Mouse (Mus musculus): Measurements from ENCODE around the gene Tbxas1. TPM values are rescaled to one million over a fixed set of nuclear protein-coding genes. Genes with fewer than 3 reads are reported as not detected.
A peak's percentile ranks its signal among the peaks of the same experiment; 100 is the strongest.

The Tbxas1 gene
- polyA plus RNA-seq, 1 experiment from 2014 or later, result 1.4 TPM

DNA sequence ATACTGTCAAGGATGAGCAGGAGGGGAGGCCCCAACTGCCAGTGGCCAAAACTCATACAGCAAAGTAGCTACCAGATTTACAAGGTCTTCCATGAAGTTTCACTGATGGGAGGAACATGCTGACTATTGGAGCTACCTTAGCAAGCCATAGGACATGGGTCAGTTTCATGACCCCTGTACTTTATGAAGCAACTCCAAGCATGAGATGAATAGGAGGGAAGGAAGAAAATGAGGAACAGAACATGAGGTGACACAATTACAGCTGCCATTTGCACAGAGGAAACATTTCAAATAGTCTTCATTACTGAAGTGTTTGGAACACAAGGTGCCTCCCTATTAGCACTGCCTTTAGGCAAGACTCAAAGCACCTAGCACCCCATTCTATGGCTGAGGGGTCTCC is 9.4 kb upstream of the Tbxas1 start:
- Histone ChIP-seq H3K4me1 (peaks cover 51% of the 10 kb centered on the region), H3K36me3 (peaks cover 3% of the 10 kb centered on the region), H3K4me3 (no peak overlapping the region), H3K27me3 (ENCODE audit: insufficient read depth, poor library complexity, severe bottlenecking) (no peaks in the 10 kb centered on the region), H3K9me3 (no peaks in the 10 kb centered on the region), H3K27ac (no peak overlapping the region)
- DNase-seq (ENCODE audit: low spot score), result no peak

- Histone ChIP-seq H3K9me3 (no peaks in the 10 kb centered on the region), H3K27me3 (ENCODE audit: insufficient read depth, poor library complexity, severe bottlenecking) (no peaks in the 10 kb centered on the region), H3K27ac (no peak overlapping the region), H3K4me1 (peaks cover 50% of the 10 kb centered on the region), H3K4me3 (no peak overlapping the region), H3K36me3 (peaks cover 3% of the 10 kb centered on the region)
- no peak for DNase-seq (ENCODE audit: low spot score)
- WGBS, result 80% methylated on average over 1 of the region's 1 CpGs
These were observed 8.8 kb upstream of the Tbxas1 start for GRCm38 (mm10) chr6:38866357-38866756.

GRCm38 (mm10) chr6:38866761-38867160 is 8.4 kb upstream of the Tbxas1 start:
- Histone ChIP-seq H3K4me1 (peaks cover 54% of the 10 kb centered on the region), H3K9me3 (no peaks in the 10 kb centered on the region), H3K4me3 (no peak overlapping the region), H3K27ac (peak overlapping the region; percentile 18; the same call in 1 of the 2 replicates), H3K27me3 (ENCODE audit: insufficient read depth, poor library complexity, severe bottlenecking) (no peaks in the 10 kb centered on the region), H3K36me3 (peaks cover 3% of the 10 kb centered on the region)
- WGBS, result 70% methylated on average over 2 of the region's 2 CpGs
- DNase-seq (ENCODE audit: low spot score), result no peak

DNA sequence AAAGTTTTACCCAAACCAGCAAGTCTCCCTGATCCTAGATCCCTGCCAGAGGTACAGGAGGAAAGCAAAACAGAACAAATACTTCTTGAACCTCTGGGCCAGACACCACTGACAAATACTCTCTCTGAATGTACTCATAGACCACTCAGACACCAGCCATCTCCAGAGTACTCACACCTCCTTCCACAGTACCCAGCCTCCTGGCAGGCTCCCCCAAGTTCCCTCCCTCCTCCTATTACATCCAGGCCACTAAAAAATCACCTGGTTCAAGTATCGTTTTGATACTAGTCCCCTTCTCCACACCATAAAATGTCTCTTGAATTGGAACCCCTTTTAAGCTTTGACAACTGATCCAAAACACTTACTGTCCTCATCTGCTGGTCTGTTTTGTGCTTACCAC is 7.9 kb upstream of the Tbxas1 start:
- Histone ChIP-seq H3K27ac (peak overlapping the region; percentile 18; the same call in 1 of the 2 replicates), H3K27me3 (ENCODE audit: insufficient read depth, poor library complexity, severe bottlenecking) (no peaks in the 10 kb centered on the region), H3K9me3 (no peaks in the 10 kb centered on the region), H3K36me3 (peaks cover 3% of the 10 kb centered on the region), H3K4me3 (no peak overlapping the region), H3K4me1 (peaks cover 57% of the 10 kb centered on the region)
- 59% methylated on average over 1 of the region's 1 CpGs for WGBS
- DNase-seq (ENCODE audit: low spot score), result no peak

GRCm38 (mm10) chr6:38868974-38869373 is 6.2 kb upstream of the Tbxas1 start:
- H3K9me3 ChIP-seq, result no peaks in the 10 kb centered on the region
- H3K27ac ChIP-seq, result no peak overlapping the region
- H3K27me3 ChIP-seq (ENCODE audit: insufficient read depth, poor library complexity, severe bottlenecking), result no peaks in the 10 kb centered on the region
- WGBS, result 94% methylated on average over 1 of the region's 1 CpGs
- H3K4me3 ChIP-seq, result no peak overlapping the region
- H3K36me3 ChIP-seq, result peaks cover 3% of the 10 kb centered on the region
- DNase-seq (ENCODE audit: low spot score), result no peak
- H3K4me1 ChIP-seq, result peaks cover 67% of the 10 kb centered on the region

DNA sequence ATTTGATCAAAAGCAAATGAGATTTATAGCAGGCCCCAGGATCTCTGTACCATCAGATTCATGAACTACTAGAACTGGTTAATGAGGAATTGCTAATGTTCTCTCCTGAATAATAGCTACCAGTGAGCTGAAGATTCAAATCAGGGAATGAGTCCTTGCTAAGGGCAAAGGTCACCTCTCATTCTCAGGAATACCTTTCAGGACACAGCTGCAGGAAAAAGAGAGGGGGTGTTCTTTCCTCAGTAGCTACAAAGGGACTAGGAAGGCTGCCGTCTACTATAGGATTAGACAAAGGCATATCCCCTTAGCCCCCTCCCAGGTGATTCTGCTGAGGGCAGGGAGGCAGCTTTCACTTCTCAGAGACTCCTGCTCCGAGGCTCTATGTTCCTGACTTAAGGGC is 5.1 kb upstream of the Tbxas1 start:
- Histone ChIP-seq H3K27ac (no peak overlapping the region), H3K9me3 (no peaks in the 10 kb centered on the region), H3K36me3 (peaks cover 3% of the 10 kb centered on the region), H3K27me3 (ENCODE audit: insufficient read depth, poor library complexity, severe bottlenecking) (no peaks in the 10 kb centered on the region), H3K4me1 (peaks cover 57% of the 10 kb centered on the region), H3K4me3 (no peak overlapping the region)
- whole genome bisulfite sequencing, result 46% methylated on average over 2 of the region's 2 CpGs
- no peak for DNase-seq (ENCODE audit: low spot score)

DNA sequence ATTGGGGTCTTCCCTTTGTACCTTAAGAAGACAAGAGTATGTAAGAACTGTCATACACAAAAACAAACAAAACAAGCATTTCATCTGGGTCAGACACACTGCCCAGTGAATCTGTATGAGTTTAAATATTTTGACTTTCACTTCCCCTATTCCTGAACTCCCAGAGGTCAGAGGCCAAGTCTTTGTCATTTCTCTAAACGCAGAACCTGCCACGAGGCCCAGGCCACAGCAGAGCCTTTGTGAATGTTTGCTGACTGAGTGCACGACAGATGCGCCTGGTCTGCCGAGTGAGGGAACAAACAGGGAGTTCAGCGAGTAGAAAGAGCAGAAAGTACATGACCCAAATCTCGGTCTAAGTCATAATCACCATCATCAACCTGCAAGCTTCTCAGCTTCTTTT is 4.2 kb upstream of the Tbxas1 start:
- Histone ChIP-seq H3K4me1 (peaks cover 48% of the 10 kb centered on the region), H3K36me3 (peaks cover 3% of the 10 kb centered on the region), H3K27ac (no peak overlapping the region), H3K9me3 (no peaks in the 10 kb centered on the region), H3K4me3 (no peak overlapping the region), H3K27me3 (ENCODE audit: insufficient read depth, poor library complexity, severe bottlenecking) (no peaks in the 10 kb centered on the region)
- DNase-seq (ENCODE audit: low spot score), result no peak
- WGBS, result 49% methylated on average over 7 of the region's 7 CpGs

- Histone ChIP-seq H3K4me3 (peak overlapping the region; percentile 99), H3K27me3 (ENCODE audit: insufficient read depth, poor library complexity, severe bottlenecking) (no peaks in the 10 kb centered on the region), H3K36me3 (peaks cover 3% of the 10 kb centered on the region), H3K4me1 (peaks cover 34% of the 10 kb centered on the region), H3K9me3 (no peaks in the 10 kb centered on the region), H3K27ac (peak overlapping the region; percentile 99)
- WGBS, result 67% methylated on average over 1 of the region's 1 CpGs
- DNase-seq (ENCODE audit: low spot score), result no peak
These were observed 1.9 kb upstream of the Tbxas1 start for GRCm38 (mm10) chr6:38873316-38873715.

GRCm38 (mm10) chr6:38874035-38874434 is 1.2 kb upstream of the Tbxas1 start:
- DNase-seq (ENCODE audit: low spot score), result no peak
- peak overlapping the region; percentile 99 for H3K4me3 ChIP-seq
- H3K36me3 ChIP-seq, result peaks cover 3% of the 10 kb centered on the region
- WGBS, result 24% methylated on average over 8 of the region's 8 CpGs
- H3K27me3 ChIP-seq (ENCODE audit: insufficient read depth, poor library complexity, severe bottlenecking), result peaks cover 4% of the 10 kb centered on the region; the same call in 1 of the 2 replicates
- no peaks in the 10 kb centered on the region for H3K9me3 ChIP-seq
- peak overlapping the region; percentile 99 for H3K27ac ChIP-seq
- peaks cover 34% of the 10 kb centered on the region for H3K4me1 ChIP-seq

DNA sequence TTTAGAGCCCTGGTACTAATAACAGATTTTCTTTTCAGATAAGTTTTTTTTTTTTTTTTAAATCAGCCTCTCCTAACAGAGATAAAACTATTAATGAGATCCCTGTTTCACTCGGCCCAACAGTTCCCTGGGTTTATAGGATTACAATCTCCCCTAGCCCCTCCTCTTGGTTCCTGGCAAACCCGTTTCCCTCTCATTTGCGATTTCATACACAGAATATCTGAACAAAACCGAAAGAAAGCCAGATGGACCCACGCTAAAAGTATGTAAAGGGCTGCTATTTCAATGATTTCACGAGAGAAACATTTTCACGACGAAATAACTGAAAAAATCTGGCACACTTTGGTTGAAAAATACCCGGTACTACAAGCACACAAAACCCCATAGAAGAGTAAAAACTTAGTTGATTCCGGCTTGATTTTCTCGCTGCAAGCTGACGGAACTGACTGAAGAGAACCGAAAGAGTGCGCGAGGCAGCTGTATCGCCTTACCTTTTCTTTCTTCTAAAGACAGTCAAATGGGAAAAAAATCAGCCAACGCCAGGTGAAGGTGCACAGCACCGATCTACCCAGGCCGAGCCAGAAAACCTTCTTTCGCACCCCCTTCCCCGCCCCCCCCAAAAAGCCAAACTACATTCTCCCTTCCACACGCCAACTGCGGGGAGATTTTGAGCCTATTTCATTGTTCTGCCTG is 493 bp upstream of the Tbxas1 start:
- Histone ChIP-seq H3K27ac (peak overlapping the region; percentile 99), H3K4me3 (peak overlapping the region; percentile 99), H3K36me3 (peaks cover 3% of the 10 kb centered on the region), H3K9me3 (no peaks in the 10 kb centered on the region), H3K4me1 (peaks cover 34% of the 10 kb centered on the region), H3K27me3 (ENCODE audit: insufficient read depth, poor library complexity, severe bottlenecking) (peaks cover 4% of the 10 kb centered on the region; the same call in 1 of the 2 replicates)
- no peak for DNase-seq (ENCODE audit: low spot score)
- under 1% methylated on average over 23 of the region's 23 CpGs for WGBS

- Histone ChIP-seq H3K9me3 (no peaks in the 10 kb centered on the region), H3K4me3 (peak within 1 kb of the TSS; percentile 99), H3K27ac (peak within 1 kb of the TSS; percentile 99), H3K27me3 (ENCODE audit: insufficient read depth, poor library complexity, severe bottlenecking) (peaks cover 4% of the 10 kb centered on the region; the same call in 1 of the 2 replicates), H3K4me1 (peaks cover 24% of the 10 kb centered on the region), H3K36me3 (no peaks in the 10 kb centered on the region)
- 3% methylated on average over 106 of the region's 108 CpGs for WGBS
- DNase-seq (ENCODE audit: low spot score), result peak; percentile 90
These were observed 1.1 kb downstream of the Tbxas1 start, which contains the start of gene Hipk2 for GRCm38 (mm10) chr6:38876071-38876911. Gene Hipk2, minus strand, starts transcription at chr6:38876165.

DNA sequence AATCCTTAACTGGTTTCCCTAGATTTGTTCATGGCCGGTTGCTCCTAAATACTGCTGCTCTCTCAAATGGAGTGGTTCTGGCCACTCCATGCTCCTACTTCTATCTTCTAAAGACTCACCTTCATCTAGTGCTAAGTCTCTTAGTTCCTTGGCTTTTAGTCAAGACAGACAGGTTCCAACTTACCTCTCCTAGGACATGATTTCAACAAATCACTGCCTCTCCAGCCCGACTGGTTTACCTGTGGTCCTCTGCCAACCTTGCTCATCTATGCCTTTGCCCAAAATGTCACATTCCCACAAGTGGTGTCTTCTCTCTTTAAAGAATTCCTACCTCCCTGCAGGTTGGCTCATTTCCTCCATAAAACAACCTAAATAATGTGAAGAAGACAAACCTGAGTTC is 2.5 kb downstream of the Tbxas1 start:
- H3K27ac ChIP-seq, result no peak overlapping the region
- no peaks in the 10 kb centered on the region for H3K9me3 ChIP-seq
- H3K4me1 ChIP-seq, result peaks cover 16% of the 10 kb centered on the region
- WGBS, result 84% methylated on average over 2 of the region's 2 CpGs
- peaks cover 4% of the 10 kb centered on the region; the same call in 1 of the 2 replicates for H3K27me3 ChIP-seq (ENCODE audit: insufficient read depth, poor library complexity, severe bottlenecking)
- H3K36me3 ChIP-seq, result no peaks in the 10 kb centered on the region
- no peak overlapping the region for H3K4me3 ChIP-seq
- no peak for DNase-seq (ENCODE audit: low spot score)

GRCm38 (mm10) chr6:38881468-38881867 is 6.3 kb downstream of the Tbxas1 start:
- no peaks in the 10 kb centered on the region for H3K36me3 ChIP-seq
- H3K4me3 ChIP-seq, result no peak overlapping the region
- WGBS, result 62% methylated on average over 2 of the region's 2 CpGs
- no peak overlapping the region for H3K27ac ChIP-seq
- DNase-seq (ENCODE audit: low spot score), result no peak
- H3K4me1 ChIP-seq, result peaks cover 18% of the 10 kb centered on the region
- H3K9me3 ChIP-seq, result no peaks in the 10 kb centered on the region
- peaks cover 4% of the 10 kb centered on the region; the same call in 1 of the 2 replicates for H3K27me3 ChIP-seq (ENCODE audit: insufficient read depth, poor library complexity, severe bottlenecking)

Measured in heart, embryonic 10.5 days (tissue).